Mouse (Mus musculus): Measurements from ENCODE around the gene Plac1. TPM values are rescaled to one million over a fixed set of nuclear protein-coding genes. Genes with fewer than 3 reads are reported as not detected.

The Plac1 gene
- total and polyA plus RNA-seq, 2 experiments = not detected

- WGBS = 74% methylated on average over 3 of the region's 3 CpGs
- Histone ChIP-seq H3K4me1 (ENCODE audit: control insufficient read depth, insufficient read depth, low read length) (no peaks in the 10 kb centered on the region), H3K4me3 (ENCODE audit: insufficient read depth, low read depth, low read length) (no peak overlapping the region), H3K36me3 (ENCODE audit: control insufficient read depth, insufficient read depth, low read length) (no peaks in the 10 kb centered on the region), H3K9ac (ENCODE audit: low read depth, low read length) (no peak overlapping the region), H3K27ac (replicated peaks; ENCODE audit: insufficient read depth, low read depth, low read length) (no peak overlapping the region), H3K27me3 (ENCODE audit: control insufficient read depth, insufficient read depth, low read length) (no peaks in the 10 kb centered on the region), H3K79me2 (ENCODE audit: control insufficient read depth, insufficient read depth, low read length) (no peaks in the 10 kb centered on the region)
- DNase-seq (ENCODE audit: extremely low read depth, low read depth, low spot score) = no peak
- TF ChIP-seq CTCF (IDR thresholded peaks at IDR 0.05; ENCODE audit: low read depth, low read length) (no peak), POLR2A (IDR thresholded peaks at IDR 0.05; ENCODE audit: extremely low read depth, insufficient read depth, low read length) (no peak)
These were observed 140.6 kb downstream of the Plac1 start for GRCm38 (mm10) chrX:53099266-53099665.

GRCm38 (mm10) chrX:53098293-53098692 lies 141.6 kb downstream of the Plac1 start:
- no peaks in the 10 kb centered on the region for H3K27me3 ChIP-seq (ENCODE audit: control insufficient read depth, insufficient read depth, low read length)
- no peak for TF ChIP-seq POLR2A (IDR thresholded peaks at IDR 0.05; ENCODE audit: extremely low read depth, insufficient read depth, low read length)
- TF ChIP-seq CTCF (IDR thresholded peaks at IDR 0.05; ENCODE audit: low read depth, low read length) = no peak
- no peaks in the 10 kb centered on the region for H3K4me1 ChIP-seq (ENCODE audit: control insufficient read depth, insufficient read depth, low read length)
- H3K79me2 ChIP-seq (ENCODE audit: control insufficient read depth, insufficient read depth, low read length) = no peaks in the 10 kb centered on the region
- H3K27ac ChIP-seq (replicated peaks; ENCODE audit: insufficient read depth, low read depth, low read length) = no peak overlapping the region
- no peak overlapping the region for H3K4me3 ChIP-seq (ENCODE audit: insufficient read depth, low read depth, low read length)
- no peak for DNase-seq (ENCODE audit: extremely low read depth, low read depth, low spot score)
- no peaks in the 10 kb centered on the region for H3K36me3 ChIP-seq (ENCODE audit: control insufficient read depth, insufficient read depth, low read length)
- no peak overlapping the region for H3K9ac ChIP-seq (ENCODE audit: low read depth, low read length)
- 95% methylated on average over 4 of the region's 4 CpGs for WGBS

GRCm38 (mm10) chrX:53097786-53098185 lies 142.1 kb downstream of the Plac1 start:
- Histone ChIP-seq H3K9ac (ENCODE audit: low read depth, low read length) (no peak overlapping the region), H3K79me2 (ENCODE audit: control insufficient read depth, insufficient read depth, low read length) (no peaks in the 10 kb centered on the region), H3K36me3 (ENCODE audit: control insufficient read depth, insufficient read depth, low read length) (no peaks in the 10 kb centered on the region), H3K27me3 (ENCODE audit: control insufficient read depth, insufficient read depth, low read length) (no peaks in the 10 kb centered on the region), H3K4me3 (ENCODE audit: insufficient read depth, low read depth, low read length) (no peak overlapping the region), H3K27ac (replicated peaks; ENCODE audit: insufficient read depth, low read depth, low read length) (no peak overlapping the region), H3K4me1 (ENCODE audit: control insufficient read depth, insufficient read depth, low read length) (no peaks in the 10 kb centered on the region)
- DNase-seq (ENCODE audit: extremely low read depth, low read depth, low spot score) = no peak
- TF ChIP-seq CTCF (IDR thresholded peaks at IDR 0.05; ENCODE audit: low read depth, low read length) = no peak
- no peak for TF ChIP-seq POLR2A (IDR thresholded peaks at IDR 0.05; ENCODE audit: extremely low read depth, insufficient read depth, low read length)
- WGBS = 85% methylated on average over 4 of the region's 4 CpGs

- Histone ChIP-seq H3K27ac (replicated peaks; ENCODE audit: insufficient read depth, low read depth, low read length) (no peak overlapping the region), H3K4me3 (ENCODE audit: insufficient read depth, low read depth, low read length) (no peak overlapping the region), H3K9ac (ENCODE audit: low read depth, low read length) (no peak overlapping the region), H3K36me3 (ENCODE audit: control insufficient read depth, insufficient read depth, low read length) (no peaks in the 10 kb centered on the region), H3K27me3 (ENCODE audit: control insufficient read depth, insufficient read depth, low read length) (no peaks in the 10 kb centered on the region), H3K4me1 (ENCODE audit: control insufficient read depth, insufficient read depth, low read length) (no peaks in the 10 kb centered on the region), H3K79me2 (ENCODE audit: control insufficient read depth, insufficient read depth, low read length) (no peaks in the 10 kb centered on the region)
- no peak for TF ChIP-seq CTCF (IDR thresholded peaks at IDR 0.05; ENCODE audit: low read depth, low read length)
- TF ChIP-seq POLR2A (IDR thresholded peaks at IDR 0.05; ENCODE audit: extremely low read depth, insufficient read depth, low read length) = no peak
- no peak for DNase-seq (ENCODE audit: extremely low read depth, low read depth, low spot score)
- WGBS = 76% methylated on average over 2 of the region's 2 CpGs
These were observed 146.5 kb downstream of the Plac1 start for GRCm38 (mm10) chrX:53093381-53093780.

- H3K36me3 ChIP-seq (ENCODE audit: control insufficient read depth, insufficient read depth, low read length) = no peaks in the 10 kb centered on the region
- no peaks in the 10 kb centered on the region for H3K27me3 ChIP-seq (ENCODE audit: control insufficient read depth, insufficient read depth, low read length)
- TF ChIP-seq CTCF (IDR thresholded peaks at IDR 0.05; ENCODE audit: low read depth, low read length) (no peak), POLR2A (IDR thresholded peaks at IDR 0.05; ENCODE audit: extremely low read depth, insufficient read depth, low read length) (no peak)
- no peaks in the 10 kb centered on the region for H3K79me2 ChIP-seq (ENCODE audit: control insufficient read depth, insufficient read depth, low read length)
- 75% methylated on average over 5 of the region's 5 CpGs for WGBS
- H3K4me1 ChIP-seq (ENCODE audit: control insufficient read depth, insufficient read depth, low read length) = no peaks in the 10 kb centered on the region
- no peak overlapping the region for H3K4me3 ChIP-seq (ENCODE audit: insufficient read depth, low read depth, low read length)
- DNase-seq (ENCODE audit: extremely low read depth, low read depth, low spot score) = no peak
- no peak overlapping the region for H3K27ac ChIP-seq (replicated peaks; ENCODE audit: insufficient read depth, low read depth, low read length)
- H3K9ac ChIP-seq (ENCODE audit: low read depth, low read length) = no peak overlapping the region
These were observed 151.1 kb downstream of the Plac1 start for GRCm38 (mm10) chrX:53088663-53089292.

GRCm38 (mm10) chrX:53087202-53087601 lies 152.7 kb downstream of the Plac1 start:
- no peaks in the 10 kb centered on the region for H3K4me1 ChIP-seq (ENCODE audit: control insufficient read depth, insufficient read depth, low read length)
- TF ChIP-seq POLR2A (IDR thresholded peaks at IDR 0.05; ENCODE audit: extremely low read depth, insufficient read depth, low read length) (no peak), CTCF (IDR thresholded peaks at IDR 0.05; ENCODE audit: low read depth, low read length) (no peak)
- no peak overlapping the region for H3K9ac ChIP-seq (ENCODE audit: low read depth, low read length)
- no peaks in the 10 kb centered on the region for H3K27me3 ChIP-seq (ENCODE audit: control insufficient read depth, insufficient read depth, low read length)
- no peak overlapping the region for H3K4me3 ChIP-seq (ENCODE audit: insufficient read depth, low read depth, low read length)
- no peaks in the 10 kb centered on the region for H3K36me3 ChIP-seq (ENCODE audit: control insufficient read depth, insufficient read depth, low read length)
- H3K27ac ChIP-seq (replicated peaks; ENCODE audit: insufficient read depth, low read depth, low read length) = no peak overlapping the region
- 100% methylated on average over 1 of the region's 1 CpGs for WGBS
- H3K79me2 ChIP-seq (ENCODE audit: control insufficient read depth, insufficient read depth, low read length) = no peaks in the 10 kb centered on the region
- no peak for DNase-seq (ENCODE audit: extremely low read depth, low read depth, low spot score)

Measured in liver, adult 2 months (tissue).